30 mouse cellular contexts compared by ENCODE assay signal in genomic region chr9:92491274-92491673, GRCm38 (mm10).
"Had no signal": no experiment of that assay in that cellular context is flagged by ENCODE, and none has a peak within 500 bp of the region (broad histone marks: within the 10 kb centered on the region; RNA-seq: fewer than 3 reads in every experiment).

No protein-coding gene starts in this region.

- H3K36me3 ChIP-seq: heart, embryonic 12.5 days; heart, embryonic 13.5 days; heart, embryonic 15.5 days; hindbrain, embryonic 10.5 days; hindbrain, embryonic 12.5 days; hindbrain, embryonic 13.5 days; hindbrain, embryonic 15.5 days; intestine, embryonic 15.5 days; kidney, embryonic 15.5 days had no signal

- H3K4me3 ChIP-seq: heart, embryonic 12.5 days; heart, embryonic 13.5 days; heart, embryonic 15.5 days; hindbrain, embryonic 10.5 days; hindbrain, embryonic 12.5 days; hindbrain, embryonic 13.5 days; hindbrain, embryonic 15.5 days; intestine, embryonic 15.5 days; kidney, embryonic 15.5 days; layer of hippocampus, adult 2 months; left cerebral cortex, adult 2 months had no signal

- DNase-seq: heart, postnatal 14 days; heart, postnatal 36 days; heart, postnatal 4 days; kidney, adult 11 months; kidney, adult 18-20 months; kidney, adult 2 months; kidney, adult 8-10 months; kidney, adult 9 months; kidney, postnatal 10 days; kidney, postnatal 14 days; kidney, postnatal 25 days; kidney, postnatal 36 days; kidney, postnatal 4 days; layer of hippocampus, adult 9-11 months; layer of hippocampus, postnatal 36 days had no signal

- H3K4me1 ChIP-seq: hindbrain, embryonic 10.5 days; hindbrain, embryonic 15.5 days; intestine, embryonic 15.5 days; kidney, embryonic 15.5 days had no signal

- H3K9ac ChIP-seq: heart, embryonic 12.5 days; heart, embryonic 13.5 days; heart, embryonic 15.5 days; hindbrain, embryonic 12.5 days; hindbrain, embryonic 13.5 days; hindbrain, embryonic 14.5 days; hindbrain, embryonic 15.5 days; intestine, embryonic 15.5 days; kidney, embryonic 15.5 days had no signal

- H3K27me3 ChIP-seq: heart, embryonic 12.5 days; heart, embryonic 13.5 days; heart, embryonic 15.5 days; hindbrain, embryonic 12.5 days; hindbrain, embryonic 13.5 days; hindbrain, embryonic 15.5 days; intestine, embryonic 15.5 days; kidney, embryonic 15.5 days had no signal

- H3K9me3 ChIP-seq: heart, embryonic 12.5 days; heart, embryonic 13.5 days; heart, embryonic 15.5 days; hindbrain, embryonic 10.5 days; hindbrain, embryonic 12.5 days; hindbrain, embryonic 13.5 days; hindbrain, embryonic 15.5 days; intestine, embryonic 15.5 days; kidney, embryonic 15.5 days had no signal

- H3K4me2 ChIP-seq: heart, embryonic 11.5 days; heart, embryonic 12.5 days; heart, embryonic 13.5 days; heart, embryonic 15.5 days; hindbrain, embryonic 12.5 days; hindbrain, embryonic 13.5 days; hindbrain, embryonic 14.5 days; hindbrain, embryonic 15.5 days; intestine, embryonic 15.5 days; kidney, embryonic 15.5 days had no signal

- H3K27ac ChIP-seq: heart, embryonic 13.5 days; heart, embryonic 15.5 days; hindbrain, embryonic 10.5 days; hindbrain, embryonic 12.5 days; hindbrain, embryonic 13.5 days; hindbrain, embryonic 14.5 days; hindbrain, embryonic 15.5 days; hindbrain, postnatal 0 days; intestine, embryonic 15.5 days; kidney, embryonic 15.5 days; kidney, postnatal 0 days; layer of hippocampus, adult 2 months; left cerebral cortex, adult 2 months had no signal
